Mouse (Mus musculus): ENCODE measurements around the gene Timmdc1. TPM values are rescaled to one million over a fixed set of nuclear protein-coding genes. Genes with fewer than 3 reads are reported as not detected.
"Not testable (repeated sequence)": the region's sequence is repeated elsewhere in the genome, so short reads cannot be mapped to it uniquely, and the experiment has no call there.

Timmdc1 gene
- polyA plus RNA-seq, 1 experiment from 2014 or later: 28.9 TPM

GRCm38 (mm10) chr16:38482780-38483562 is 39.5 kb downstream of the Timmdc1 start:
- ATAC-seq (ENCODE audit: insufficient number of reproducible peaks, low FRiP score, low TSS enrichment, low read depth): 0 out of 2 replicates have a peak, but pooled peaks have one; percentile 21
- DNase-seq (ENCODE audit: low spot score): peak; percentile 46
- peaks cover 12% of the 10 kb centered on the region for H3K27me3 ChIP-seq (ENCODE audit: control insufficient read depth, insufficient read depth, low read length)
- no peaks in the 10 kb centered on the region for H3K4me1 ChIP-seq (ENCODE audit: control insufficient read depth, insufficient read depth, low read length)
- no peaks in the 10 kb centered on the region for H3K36me3 ChIP-seq (ENCODE audit: control insufficient read depth, insufficient read depth, low read length)
- peak overlapping the region; percentile 44 for H3K4me2 ChIP-seq (ENCODE audit: low read depth, severe bottlenecking)
- 19% methylated on average over 32 of the region's 32 CpGs for WGBS
- H3K9ac ChIP-seq (ENCODE audit: low read length): no peak overlapping the region
- no peaks in the 10 kb centered on the region for H3K9me3 ChIP-seq (ENCODE audit: control insufficient read depth, low read length)
- H3K27ac ChIP-seq (replicated peaks; ENCODE audit: low read depth, low read length): no peak overlapping the region
- peak overlapping the region; percentile 31 for H3K4me3 ChIP-seq (ENCODE audit: low read depth, low read length)

GRCm38 (mm10) chr16:38481327-38481726 is 41.1 kb downstream of the Timmdc1 start:
- no peak overlapping the region for H3K4me2 ChIP-seq (ENCODE audit: low read depth, severe bottlenecking)
- H3K9ac ChIP-seq (ENCODE audit: low read length): no peak overlapping the region
- no peaks in the 10 kb centered on the region for H3K9me3 ChIP-seq (ENCODE audit: control insufficient read depth, low read length)
- H3K27me3 ChIP-seq (ENCODE audit: control insufficient read depth, insufficient read depth, low read length): peaks cover 12% of the 10 kb centered on the region
- H3K36me3 ChIP-seq (ENCODE audit: control insufficient read depth, insufficient read depth, low read length): no peaks in the 10 kb centered on the region
- H3K27ac ChIP-seq (replicated peaks; ENCODE audit: low read depth, low read length): no peak overlapping the region
- 82% methylated on average over 4 of the region's 4 CpGs for WGBS
- no peak overlapping the region for H3K4me3 ChIP-seq (ENCODE audit: low read depth, low read length)
- H3K4me1 ChIP-seq (ENCODE audit: control insufficient read depth, insufficient read depth, low read length): no peaks in the 10 kb centered on the region
- DNase-seq (ENCODE audit: low spot score): no peak
- no peak for ATAC-seq (ENCODE audit: insufficient number of reproducible peaks, low FRiP score, low TSS enrichment, low read depth)

DNA sequence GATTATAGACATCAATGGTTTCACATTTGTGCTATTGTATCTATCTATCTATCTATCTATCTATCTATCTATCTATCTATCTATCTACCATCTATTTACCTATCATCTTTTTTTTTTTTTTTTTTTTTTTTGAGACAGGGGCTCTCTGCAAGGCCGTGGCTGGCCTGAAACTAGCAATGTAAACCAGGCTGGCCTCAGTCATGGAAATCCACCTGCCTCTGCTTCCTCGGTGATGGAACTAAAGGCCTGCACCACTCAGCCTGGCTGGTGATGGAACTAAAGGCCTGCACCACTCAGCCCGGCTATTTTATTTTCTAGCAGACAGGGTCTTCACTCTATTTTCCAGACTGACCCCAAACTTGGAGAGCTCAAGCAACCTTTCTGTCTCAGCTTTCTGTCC is 44.2 kb downstream of the Timmdc1 start:
- no peak overlapping the region for H3K27ac ChIP-seq (replicated peaks; ENCODE audit: low read depth, low read length)
- no peak overlapping the region for H3K9ac ChIP-seq (ENCODE audit: low read length)
- no peaks in the 10 kb centered on the region for H3K36me3 ChIP-seq (ENCODE audit: control insufficient read depth, insufficient read depth, low read length)
- no peak for DNase-seq (ENCODE audit: low spot score)
- ATAC-seq (ENCODE audit: insufficient number of reproducible peaks, low FRiP score, low TSS enrichment, low read depth): no peak
- no peak overlapping the region for H3K4me3 ChIP-seq (ENCODE audit: low read depth, low read length)
- no peaks in the 10 kb centered on the region for H3K9me3 ChIP-seq (ENCODE audit: control insufficient read depth, low read length)
- peaks cover 1% of the 10 kb centered on the region; the same call in 1 of the 2 replicates for H3K27me3 ChIP-seq (ENCODE audit: control insufficient read depth, insufficient read depth, low read length)
- no peaks in the 10 kb centered on the region for H3K4me1 ChIP-seq (ENCODE audit: control insufficient read depth, insufficient read depth, low read length)
- 91% methylated on average over 3 of the region's 3 CpGs for WGBS
- no peak overlapping the region for H3K4me2 ChIP-seq (ENCODE audit: low read depth, severe bottlenecking)

- H3K4me3 ChIP-seq (ENCODE audit: low read depth, low read length): peak overlapping the region; percentile 24; the same call in 1 of the 2 replicates
- H3K9ac ChIP-seq (ENCODE audit: low read length); H3K27ac ChIP-seq (replicated peaks; ENCODE audit: low read depth, low read length); H3K36me3 ChIP-seq (ENCODE audit: control insufficient read depth, insufficient read depth, low read length); H3K27me3 ChIP-seq (ENCODE audit: control insufficient read depth, insufficient read depth, low read length); DNase-seq (ENCODE audit: low spot score); ATAC-seq (ENCODE audit: insufficient number of reproducible peaks, low FRiP score, low TSS enrichment, low read depth); H3K9me3 ChIP-seq (ENCODE audit: control insufficient read depth, low read length); H3K4me1 ChIP-seq (ENCODE audit: control insufficient read depth, insufficient read depth, low read length): not testable (repeated sequence)
- 36% methylated on average over 14 of the region's 14 CpGs for WGBS
- peak overlapping the region; percentile 51 for H3K4me2 ChIP-seq (ENCODE audit: low read depth, severe bottlenecking)
These were observed 45.2 kb downstream of the Timmdc1 start for GRCm38 (mm10) chr16:38477241-38477608.

DNA sequence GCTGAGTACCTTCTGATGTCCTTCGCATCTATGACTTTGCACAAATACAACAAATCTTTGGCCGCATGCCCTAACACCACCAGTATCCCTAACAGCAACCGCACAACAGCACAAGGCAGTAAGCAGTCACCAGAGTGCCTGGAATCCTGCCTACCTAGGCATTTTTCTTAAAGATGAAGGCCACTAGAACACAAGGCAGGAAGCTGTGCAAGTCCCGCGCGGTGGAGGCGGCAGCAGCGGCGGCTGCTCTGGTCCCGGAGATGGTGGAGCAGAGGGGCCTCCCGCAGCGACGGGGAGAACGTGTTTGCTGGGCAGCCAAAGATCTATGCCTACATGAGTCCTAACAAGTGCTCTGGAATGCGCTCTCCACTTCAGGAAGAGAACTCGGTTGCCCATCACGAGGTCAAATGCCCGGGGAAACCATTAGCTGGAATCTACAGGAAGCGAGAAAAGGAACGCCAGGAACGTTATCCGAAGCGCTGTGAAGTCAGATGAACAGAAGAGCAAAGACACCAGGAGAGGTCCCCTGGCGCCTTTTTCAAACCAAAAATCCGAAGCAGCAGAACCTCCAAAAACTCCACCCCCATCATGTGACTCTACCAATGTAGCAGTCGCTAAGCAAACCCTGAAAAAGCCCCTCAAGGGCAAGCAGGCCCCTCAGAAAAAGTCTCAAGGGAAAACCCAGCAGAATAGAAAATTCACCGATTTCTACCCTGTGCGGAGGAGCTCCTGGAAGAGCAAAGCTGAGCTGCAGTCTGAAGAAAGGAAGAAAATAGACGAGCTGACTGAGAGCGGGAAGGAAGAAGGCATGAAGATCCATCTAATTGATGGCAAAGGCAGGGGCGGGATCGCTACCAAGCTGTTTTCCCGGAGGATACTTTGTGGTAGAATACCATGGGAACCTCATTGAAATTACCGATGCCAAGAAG is 45.9 kb downstream of the Timmdc1 start:
- Histone ChIP-seq H3K9ac (ENCODE audit: low read length) (peak overlapping the region; percentile 57), H3K4me2 (ENCODE audit: low read depth, severe bottlenecking) (peak overlapping the region; percentile 51), H3K36me3 (ENCODE audit: control insufficient read depth, insufficient read depth, low read length) (no peaks in the 10 kb centered on the region), H3K4me3 (ENCODE audit: low read depth, low read length) (peak overlapping the region; percentile 24), H3K4me1 (ENCODE audit: control insufficient read depth, insufficient read depth, low read length) (no peaks in the 10 kb centered on the region), H3K9me3 (ENCODE audit: control insufficient read depth, low read length) (no peaks in the 10 kb centered on the region), H3K27ac (replicated peaks; ENCODE audit: low read depth, low read length) (no peak overlapping the region), H3K27me3 (ENCODE audit: control insufficient read depth, insufficient read depth, low read length) (no peaks in the 10 kb centered on the region)
- DNase-seq (ENCODE audit: low spot score): peak; percentile 66
- 8% methylated on average over 34 of the region's 34 CpGs for WGBS
- no peak for ATAC-seq (ENCODE audit: insufficient number of reproducible peaks, low FRiP score, low TSS enrichment, low read depth)

DNA sequence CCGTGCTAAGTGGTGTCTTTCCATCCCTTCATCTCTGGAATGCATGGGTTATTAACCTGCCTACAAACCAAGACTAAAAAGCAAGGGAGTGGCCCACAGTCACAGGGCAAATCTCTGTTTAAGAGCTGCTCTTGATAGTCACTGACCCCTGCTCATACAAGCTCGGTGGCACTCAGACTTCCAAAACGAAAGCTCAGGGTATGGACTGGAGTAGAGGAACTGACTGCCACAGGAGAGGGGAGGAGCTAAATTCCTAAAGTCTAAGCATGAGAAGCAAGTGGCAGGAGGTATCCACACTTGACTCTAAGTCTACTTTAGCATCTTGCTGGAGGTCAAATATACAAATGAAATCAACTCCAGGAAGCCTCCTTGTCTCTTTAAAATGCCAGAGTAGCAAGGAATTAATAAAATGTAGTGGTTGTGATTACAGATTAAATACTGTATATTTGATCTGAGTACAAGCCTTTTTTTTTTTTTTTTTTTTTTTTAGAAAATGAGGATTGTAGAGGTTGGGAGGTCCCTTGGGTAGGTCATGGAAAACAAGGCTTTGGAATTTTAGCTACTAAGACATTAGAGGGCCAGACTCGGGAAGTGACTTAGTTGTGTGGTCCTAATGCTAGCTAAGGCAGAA is 46.7 kb downstream of the Timmdc1 start:
- H3K27ac ChIP-seq (replicated peaks; ENCODE audit: low read depth, low read length): no peak overlapping the region
- no peaks in the 10 kb centered on the region for H3K36me3 ChIP-seq (ENCODE audit: control insufficient read depth, insufficient read depth, low read length)
- peak overlapping the region; percentile 51; the same call in 1 of the 2 replicates for H3K4me2 ChIP-seq (ENCODE audit: low read depth, severe bottlenecking)
- H3K9me3 ChIP-seq (ENCODE audit: control insufficient read depth, low read length): no peaks in the 10 kb centered on the region
- WGBS: 60% methylated on average over 4 of the region's 4 CpGs
- no peak overlapping the region for H3K9ac ChIP-seq (ENCODE audit: low read length)
- H3K4me3 ChIP-seq (ENCODE audit: low read depth, low read length): no peak overlapping the region; the same call in 1 of the 2 replicates
- ATAC-seq (ENCODE audit: insufficient number of reproducible peaks, low FRiP score, low TSS enrichment, low read depth) (no peak), DNase-seq (ENCODE audit: low spot score) (no peak)
- H3K4me1 ChIP-seq (ENCODE audit: control insufficient read depth, insufficient read depth, low read length): no peaks in the 10 kb centered on the region
- no peaks in the 10 kb centered on the region for H3K27me3 ChIP-seq (ENCODE audit: control insufficient read depth, insufficient read depth, low read length)

GRCm38 (mm10) chr16:38474677-38475286 is 47.7 kb downstream of the Timmdc1 start:
- Histone ChIP-seq H3K4me3 (ENCODE audit: low read depth, low read length) (no peak overlapping the region), H3K4me2 (ENCODE audit: low read depth, severe bottlenecking) (no peak overlapping the region), H3K36me3 (ENCODE audit: control insufficient read depth, insufficient read depth, low read length) (no peaks in the 10 kb centered on the region), H3K9ac (ENCODE audit: low read length) (no peak overlapping the region), H3K27me3 (ENCODE audit: control insufficient read depth, insufficient read depth, low read length) (no peaks in the 10 kb centered on the region), H3K4me1 (ENCODE audit: control insufficient read depth, insufficient read depth, low read length) (no peaks in the 10 kb centered on the region), H3K9me3 (ENCODE audit: control insufficient read depth, low read length) (no peaks in the 10 kb centered on the region), H3K27ac (replicated peaks; ENCODE audit: low read depth, low read length) (no peak overlapping the region)
- 89% methylated on average over 9 of the region's 9 CpGs for WGBS
- no peak for DNase-seq (ENCODE audit: low spot score)
- ATAC-seq (ENCODE audit: insufficient number of reproducible peaks, low FRiP score, low TSS enrichment, low read depth): no peak

DNA sequence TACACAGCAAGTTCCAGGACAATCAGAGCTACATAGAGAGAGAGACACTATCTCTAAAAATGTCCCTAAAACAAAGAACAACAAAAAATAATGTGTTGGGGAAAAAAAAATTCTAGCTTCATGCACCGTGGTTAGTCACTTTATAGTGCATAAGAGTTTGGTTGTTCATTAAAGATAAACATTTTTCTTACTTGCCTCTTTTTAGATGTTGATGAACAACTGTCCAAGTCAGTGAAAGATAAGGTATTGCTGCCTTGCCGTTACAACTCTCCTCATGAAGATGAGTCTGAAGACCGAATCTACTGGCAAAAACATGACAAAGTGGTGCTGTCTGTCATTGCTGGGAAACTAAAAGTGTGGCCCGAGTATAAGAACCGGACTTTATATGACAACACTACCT is 48.8 kb downstream of the Timmdc1 start:
- H3K9ac ChIP-seq (ENCODE audit: low read length): no peak overlapping the region
- no peaks in the 10 kb centered on the region for H3K36me3 ChIP-seq (ENCODE audit: control insufficient read depth, insufficient read depth, low read length)
- no peak overlapping the region for H3K4me2 ChIP-seq (ENCODE audit: low read depth, severe bottlenecking)
- H3K4me3 ChIP-seq (ENCODE audit: low read depth, low read length): no peak overlapping the region
- H3K27me3 ChIP-seq (ENCODE audit: control insufficient read depth, insufficient read depth, low read length): no peaks in the 10 kb centered on the region
- no peaks in the 10 kb centered on the region for H3K4me1 ChIP-seq (ENCODE audit: control insufficient read depth, insufficient read depth, low read length)
- 91% methylated on average over 5 of the region's 5 CpGs for WGBS
- H3K27ac ChIP-seq (replicated peaks; ENCODE audit: low read depth, low read length): no peak overlapping the region
- H3K9me3 ChIP-seq (ENCODE audit: control insufficient read depth, low read length): no peaks in the 10 kb centered on the region
- DNase-seq (ENCODE audit: low spot score) (no peak), ATAC-seq (ENCODE audit: insufficient number of reproducible peaks, low FRiP score, low TSS enrichment, low read depth) (no peak)

Data from limb, embryonic 11.5 days (tissue).